Mouse (Mus musculus): ENCODE measurements around the gene Phgdh. TPM values are rescaled to one million over a fixed set of nuclear protein-coding genes. Genes with fewer than 3 reads are reported as not detected.

The Phgdh gene
- polyA plus RNA-seq, 1 experiment from 2014 or later = 230 TPM

DNA sequence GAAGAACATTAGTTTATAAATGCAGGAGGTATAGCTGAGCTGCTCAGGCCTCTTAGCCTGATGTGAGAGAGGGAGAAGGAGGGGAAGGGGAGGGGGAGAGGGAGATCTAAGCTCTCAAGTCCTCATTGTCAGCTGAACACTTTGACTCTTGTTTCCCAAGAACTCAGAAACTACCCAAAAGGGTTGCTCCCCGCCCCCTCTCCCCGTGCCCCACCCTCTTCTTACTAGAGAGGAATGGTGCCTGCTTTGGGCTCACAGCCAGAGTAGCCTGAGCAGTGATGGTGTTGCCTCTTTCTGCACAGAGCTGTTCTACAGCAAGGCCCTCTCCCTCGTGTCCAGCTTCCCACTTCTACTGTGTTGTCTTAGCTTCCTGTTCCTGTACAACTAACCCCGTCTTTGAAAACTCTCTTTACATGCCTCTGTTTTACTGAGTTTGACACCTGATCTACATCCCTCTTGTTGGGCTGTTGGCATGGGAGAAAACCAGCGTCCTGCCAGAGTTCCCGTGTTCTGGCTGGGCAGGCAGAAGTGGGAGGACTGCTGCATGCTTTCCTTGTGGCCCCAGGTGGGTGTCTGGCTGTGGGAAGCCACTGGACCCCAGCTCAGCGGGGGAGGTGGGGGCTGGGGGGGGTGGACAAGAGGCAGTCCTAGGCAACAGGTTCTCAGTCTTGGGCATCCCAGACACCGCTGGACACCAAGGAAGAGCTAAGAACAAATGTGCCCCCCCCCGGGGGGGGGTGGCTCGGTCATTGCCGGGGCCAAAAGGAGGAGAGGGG lies 66.0 kb downstream of the Phgdh start:
- ATAC-seq (ENCODE audit: insufficient read depth) (peak; percentile 69), DNase-seq (peak; percentile 46)
- H3K4me1 ChIP-seq (ENCODE audit: insufficient read depth) = peaks cover 5% of the 10 kb centered on the region; the same call in 1 of the 2 replicates
- H3K27me3 ChIP-seq (ENCODE audit: insufficient read depth, low read length) = no peaks in the 10 kb centered on the region
- H3K4me3 ChIP-seq (ENCODE audit: low read depth, low read length) = no peak overlapping the region
- 46% methylated on average over 11 of the region's 11 CpGs for WGBS
- no peaks in the 10 kb centered on the region for H3K9me3 ChIP-seq (ENCODE audit: low read depth, low read length)
- no peak for TF ChIP-seq CTCF (IDR thresholded peaks at IDR 0.05; ENCODE audit: low read depth)
- no peak overlapping the region for H3K9ac ChIP-seq
- no peaks in the 10 kb centered on the region for H3K36me3 ChIP-seq (ENCODE audit: insufficient read depth)
- H3K4me2 ChIP-seq = no peak overlapping the region
- no peak overlapping the region; the same call in 1 of the 2 replicates for H3K27ac ChIP-seq (ENCODE audit: low read depth)

DNA sequence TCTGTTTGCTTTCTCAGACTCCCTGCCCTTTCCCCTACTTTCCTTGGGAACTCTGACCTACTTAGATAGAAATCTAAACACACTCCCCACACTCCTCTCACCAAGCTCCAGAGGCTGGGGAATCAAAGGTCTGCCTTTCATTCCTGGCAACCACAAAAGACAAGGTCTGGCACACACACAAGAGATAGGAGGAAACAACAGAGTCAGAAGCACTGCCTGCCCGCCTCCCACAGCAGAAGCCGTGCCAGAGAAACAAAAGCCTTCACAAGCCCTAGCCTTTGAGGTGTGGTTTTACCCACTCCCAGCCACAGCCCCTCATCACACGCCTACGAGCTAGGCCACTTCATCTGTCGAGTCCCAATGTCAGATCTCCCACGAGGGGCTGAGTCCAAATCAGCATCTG lies 72.5 kb downstream of the Phgdh start:
- Histone ChIP-seq H3K27ac (ENCODE audit: low read depth) (peak overlapping the region; percentile 64), H3K4me2 (no peak overlapping the region), H3K9me3 (ENCODE audit: low read depth, low read length) (no peaks in the 10 kb centered on the region), H3K4me3 (ENCODE audit: low read depth, low read length) (no peak overlapping the region), H3K36me3 (ENCODE audit: insufficient read depth) (no peaks in the 10 kb centered on the region), H3K4me1 (ENCODE audit: insufficient read depth) (0 out of 2 replicates have a peak, but pooled peaks cover 5% of the 10 kb centered on the region), H3K9ac (no peak overlapping the region), H3K27me3 (ENCODE audit: insufficient read depth, low read length) (no peaks in the 10 kb centered on the region)
- 10% methylated on average over 6 of the region's 6 CpGs for WGBS
- ATAC-seq (ENCODE audit: insufficient read depth) (peak; percentile 73; the same call in 1 of the 2 replicates), DNase-seq (peak; percentile 45)
- TF ChIP-seq CTCF (IDR thresholded peaks at IDR 0.05; ENCODE audit: low read depth) = no peak

Other genes with a start within 250 kb of the Phgdh start
- gene Adam30, start 179.4 kb downstream of the Phgdh start, polyA plus RNA-seq (2014; fragmentation: Nextera tagmentation; extraction: Ambion mirVana) = not detected in 2 replicates
- not detected in 2 replicates for gene Reg4, start 117.8 kb downstream of the Phgdh start, polyA plus RNA-seq (2014; fragmentation: Nextera tagmentation; extraction: Ambion mirVana)
- 1.2 and 1.6 TPM in 2 replicates for gene Hmgcs2, start 59.6 kb downstream of the Phgdh start, polyA plus RNA-seq (2014; fragmentation: Nextera tagmentation; extraction: Ambion mirVana)
- 9.1 and 10.2 TPM in 2 replicates for gene Zfp697, start 42.5 kb upstream of the Phgdh start, polyA plus RNA-seq (2014; fragmentation: Nextera tagmentation; extraction: Ambion mirVana)
- not detected in 2 replicates for gene Gm4450, start 117.1 kb upstream of the Phgdh start, polyA plus RNA-seq (2014; fragmentation: Nextera tagmentation; extraction: Ambion mirVana)
- not detected in 2 replicates for gene Hsd3b4, start 170.5 kb upstream of the Phgdh start, polyA plus RNA-seq (2014; fragmentation: Nextera tagmentation; extraction: Ambion mirVana)
- not detected in 2 replicates for gene Gm10681, start 248.8 kb upstream of the Phgdh start, polyA plus RNA-seq (2014; fragmentation: Nextera tagmentation; extraction: Ambion mirVana)

Measured in lung, embryonic 14.5 days (tissue).